8 mouse cellular contexts compared by ENCODE assay signal in the genomic region with DNA sequence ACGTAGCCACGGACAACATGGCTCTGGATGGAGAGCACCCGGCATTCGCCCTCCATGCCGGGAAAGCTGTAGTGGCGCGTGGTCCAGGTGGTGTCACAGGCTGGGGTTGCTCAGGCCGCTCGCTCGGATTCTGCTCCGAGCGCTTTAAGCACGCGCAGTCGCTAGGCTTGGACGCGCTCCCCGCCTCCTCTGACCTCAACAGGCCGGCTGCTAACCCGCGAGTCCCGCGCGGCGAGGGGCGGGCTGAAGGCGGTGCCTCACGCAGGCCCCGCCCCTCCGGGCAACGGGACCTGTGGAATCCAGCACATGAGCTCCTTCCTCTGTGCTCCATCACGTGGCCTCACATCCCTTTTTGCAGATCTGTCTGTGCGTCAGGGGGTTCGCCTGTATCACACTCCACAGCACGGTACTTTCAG. TPM values are rescaled to one million over a fixed set of nuclear protein-coding genes. Genes with fewer than 3 reads are reported as not detected.
DNase-seq lines count a peak whose midpoint lies in the region; ATAC-seq and TF ChIP-seq lines count a peak whose summit lies in the region.

Gene Pdxk, minus strand, starts transcription at position 184 of the 416 bp plus-strand sequence.

- no peak for TF ChIP-seq EP300 in lung, postnatal 0 days (IDR thresholded peaks at IDR 0.05)

- WGBS in hindbrain, embryonic 10.5 days: under 1% methylated on average over 35 of the region's 35 CpGs
- WGBS in lung, postnatal 0 days: under 1% methylated on average over 32 of the region's 35 CpGs

- no peaks in the 10 kb centered on the region for H3K9me3 ChIP-seq in hindbrain, embryonic 10.5 days
- no peaks in the 10 kb centered on the region for H3K9me3 ChIP-seq in lung, postnatal 0 days (ENCODE audit: low read length)

- TF ChIP-seq CTCF in lung, postnatal 0 days (IDR thresholded peaks at IDR 0.05): no peak

- H3K4me2 ChIP-seq in lung, postnatal 0 days (replicated peaks; ENCODE audit: low read depth, low read length): peak within 1 kb of the TSS; percentile 97

- peak; percentile 92 for ATAC-seq in frontal cortex, adult (ENCODE audit: low TSS enrichment)
- peak; percentile 94 for ATAC-seq in lung, postnatal 0 days

- peaks cover 44% of the 10 kb centered on the region for H3K4me1 ChIP-seq in hindbrain, embryonic 10.5 days (replicated peaks)
- H3K4me1 ChIP-seq in lung, postnatal 0 days (ENCODE audit: insufficient read depth, low read depth, low read length): peaks cover 5% of the 10 kb centered on the region; the same call in 1 of the 2 replicates

- peak within 1 kb of the TSS; percentile 42 for H3K9ac ChIP-seq in lung, postnatal 0 days (replicated peaks; ENCODE audit: low read depth)

- H3K36me3 ChIP-seq in hindbrain, embryonic 10.5 days: no peaks in the 10 kb centered on the region
- no peaks in the 10 kb centered on the region for H3K36me3 ChIP-seq in lung, postnatal 0 days (ENCODE audit: insufficient read depth, low read length)

- H3K27ac ChIP-seq in hindbrain, embryonic 10.5 days: peak within 1 kb of the TSS; percentile 83
- H3K27ac ChIP-seq in lung, postnatal 0 days (ENCODE audit: low read length): no peak within 1 kb of the TSS

- peak; percentile 94 for DNase-seq in MEL-GATA-1-ER (ENCODE audit: extremely low read depth, low read depth)
- DNase-seq in cerebellum, adult 8-10 months: peak; percentile 94
- peak; percentile 91 for DNase-seq in hindbrain, embryonic 10.5 days (ENCODE audit: low spot score)
- DNase-seq in layer of hippocampus, adult 9-11 months: peak; percentile 99
- DNase-seq in lung, postnatal 0 days (ENCODE audit: low spot score): peak; percentile 92
- DNase-seq in ovary, postnatal 14 days (ENCODE audit: low spot score): peak; percentile 89
- peak; percentile 96 for DNase-seq in thymus, postnatal 14 days

- peak within 1 kb of the TSS; percentile 79 for H3K4me3 ChIP-seq in hindbrain, embryonic 10.5 days
- peak within 1 kb of the TSS; percentile 56 for H3K4me3 ChIP-seq in lung, postnatal 0 days (ENCODE audit: low read depth, low read length)

- peaks cover 19% of the 10 kb centered on the region for H3K27me3 ChIP-seq in hindbrain, embryonic 10.5 days (ENCODE audit: insufficient read depth, poor library complexity, severe bottlenecking)
- no peaks in the 10 kb centered on the region for H3K27me3 ChIP-seq in lung, postnatal 0 days (replicated peaks; ENCODE audit: insufficient read depth, low read length)

RNA-seq across cellular contexts. Expression of gene Pdxk, which starts in this region (rescaled TPM):
- 10.0 and 11.1 TPM in 2 replicates for polyA plus RNA-seq in hindbrain, embryonic 10.5 days (2016; fragmentation: Nextera tagmentation; extraction: Ambion mirVana)
- polyA plus RNA-seq in lung, postnatal 0 days (2015; fragmentation: Nextera tagmentation; extraction: Ambion mirVana): 4.7 and 4.9 TPM in 2 replicates
